Mouse (Mus musculus): ENCODE measurements around the gene Ehbp1l1.
"Not testable (repeated sequence)": the region's sequence is repeated elsewhere in the genome, so short reads cannot be mapped to it uniquely, and the experiment has no call there.

The Ehbp1l1 gene

DNA sequence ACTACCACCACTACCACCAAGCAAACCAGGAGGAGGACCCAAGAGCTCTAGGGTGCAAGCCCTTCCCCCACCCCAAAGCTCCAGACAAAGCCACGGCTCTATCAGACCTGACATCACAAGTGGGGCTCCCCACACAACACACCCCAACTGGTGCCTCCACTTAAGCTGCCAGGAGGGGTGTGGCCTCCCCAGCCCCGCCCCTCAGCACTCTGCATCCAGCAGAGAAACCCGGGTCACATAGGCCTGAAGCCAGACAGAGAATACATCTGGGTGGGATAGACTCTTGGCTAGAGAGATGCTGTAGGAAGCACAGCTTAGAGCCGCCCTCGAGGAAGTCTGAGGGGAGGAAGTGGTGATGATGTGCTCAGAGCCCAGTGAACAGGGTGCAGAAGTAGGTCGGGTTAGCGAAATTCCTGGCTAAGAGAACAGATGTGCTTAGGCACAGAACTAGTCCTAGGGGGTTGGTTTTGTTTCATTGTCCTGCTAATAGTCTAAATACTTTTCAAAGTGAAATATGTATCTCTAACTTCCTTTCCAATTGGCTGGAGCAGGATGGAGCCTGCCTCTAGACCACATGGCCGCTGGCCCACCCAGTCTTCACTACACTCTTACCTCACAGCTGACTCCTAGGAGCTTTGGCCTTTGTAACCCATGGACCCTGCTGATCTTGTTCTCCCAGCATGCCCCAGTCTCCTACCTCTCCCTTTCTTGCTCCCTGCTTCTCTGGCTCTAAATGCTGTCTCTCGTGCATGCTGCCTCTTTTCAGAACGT is 21.1 kb downstream of the Ehbp1l1 start:
- DNase-seq, result peak in 1 of 2 experiments; percentile 15

DNA sequence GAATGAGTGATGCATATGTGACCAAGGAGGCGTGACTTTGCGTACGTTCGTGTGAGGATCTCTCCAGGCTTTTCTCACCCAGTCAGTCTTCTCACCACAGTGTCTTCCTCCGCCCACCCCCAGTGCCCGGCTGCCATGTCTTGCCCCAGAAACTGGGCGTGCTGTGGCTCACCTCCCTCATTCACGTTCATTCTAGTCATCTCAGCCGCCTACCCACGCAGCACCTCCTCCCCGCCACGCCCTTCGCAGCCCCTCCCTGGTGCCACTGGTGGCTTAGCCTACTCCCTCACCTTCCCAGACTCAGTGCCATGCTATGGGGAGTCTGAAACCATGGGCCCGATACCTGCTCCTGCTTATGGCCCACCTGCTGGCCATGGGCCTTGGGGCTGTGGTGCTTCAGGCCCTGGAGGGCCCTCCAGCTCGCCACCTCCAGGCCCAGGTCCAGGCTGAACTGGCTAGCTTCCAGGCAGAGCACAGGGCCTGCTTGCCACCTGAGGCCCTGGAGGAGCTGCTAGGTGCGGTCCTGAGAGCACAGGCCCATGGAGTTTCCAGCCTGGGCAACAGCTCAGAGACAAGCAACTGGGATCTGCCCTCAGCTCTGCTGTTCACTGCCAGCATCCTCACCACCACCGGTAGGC is 21.8 kb downstream of the Ehbp1l1 start, which contains the start of gene Kcnk7:
Gene Kcnk7 (plus strand): TSS at position 205 of the 638 bp plus-strand sequence.
- DNase-seq, result no peak

DNA sequence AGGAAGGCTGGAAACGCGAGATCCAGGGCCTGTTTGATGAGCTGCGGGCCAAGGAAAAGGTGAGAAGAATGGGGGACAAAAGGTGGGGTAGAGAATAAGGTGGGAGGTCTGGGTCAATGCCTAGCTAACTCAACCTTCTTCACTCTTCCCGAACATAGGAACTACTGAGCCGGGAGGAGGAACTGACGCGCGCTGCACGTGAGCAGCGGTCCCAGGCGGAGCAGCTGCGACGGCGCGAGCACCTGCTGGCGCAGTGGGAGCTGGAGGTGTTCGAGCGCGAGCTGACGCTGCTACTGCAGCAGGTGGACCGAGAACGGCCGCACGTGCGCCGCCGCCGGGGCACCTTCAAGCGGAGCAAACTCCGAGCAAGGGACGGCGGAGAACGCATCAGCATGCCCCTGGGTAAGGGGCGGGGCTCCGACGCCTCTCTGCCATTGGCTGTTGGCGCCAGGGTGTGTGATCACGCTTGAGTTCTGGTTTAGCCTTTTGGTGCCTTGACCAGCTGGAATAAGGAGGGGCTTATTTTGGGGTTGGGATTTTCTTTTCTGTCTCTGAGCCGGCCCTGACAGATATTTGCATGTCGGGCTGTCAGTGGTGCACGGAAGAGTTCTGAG is 30.2 kb downstream of the Ehbp1l1 start:
- DNase-seq, result no peak

DNA sequence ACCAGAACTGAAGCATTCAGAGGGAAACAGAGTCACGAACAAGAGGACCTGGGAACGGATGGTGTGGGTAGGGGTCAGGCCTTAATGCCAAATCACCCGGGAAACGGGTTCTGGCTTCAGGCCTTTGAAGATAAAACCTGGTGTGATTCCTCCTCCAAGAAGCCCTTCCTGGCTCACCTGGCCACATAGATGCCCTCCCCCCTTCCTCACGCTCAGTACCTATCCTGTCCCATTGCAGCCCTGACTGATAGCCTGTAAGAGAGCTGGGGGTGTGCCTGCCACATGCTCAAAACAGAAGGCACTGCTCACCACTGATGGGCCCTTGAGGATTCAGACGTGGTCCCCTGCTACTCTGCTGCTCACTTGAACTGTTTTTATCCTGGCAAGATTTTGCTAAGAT is 32.3 kb downstream of the Ehbp1l1 start:
- DNase-seq, result no peak

DNA sequence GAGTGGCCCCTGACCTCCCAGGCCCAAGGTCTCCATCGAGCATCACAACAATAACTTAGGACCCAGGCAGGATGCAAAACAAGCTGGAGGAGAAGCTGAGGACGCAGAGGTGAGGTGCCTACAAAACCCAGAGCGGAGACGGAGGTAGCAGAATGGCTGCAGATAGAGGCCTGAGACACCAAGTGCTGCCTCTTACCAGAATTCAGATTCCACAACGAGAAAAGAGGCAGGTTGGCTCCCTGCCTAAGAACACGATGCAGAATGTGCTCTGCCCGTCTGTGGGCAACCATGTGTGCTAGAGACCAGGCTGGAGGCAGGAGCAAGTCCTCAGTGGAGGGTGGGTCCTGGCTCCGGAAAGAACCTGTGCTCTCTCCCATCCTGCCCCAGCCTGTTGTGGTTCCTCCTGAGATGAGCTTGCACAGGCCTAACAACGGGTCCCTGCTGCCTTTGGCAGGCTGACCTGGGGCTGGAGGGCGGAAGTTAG is 33.2 kb downstream of the Ehbp1l1 start:
- no peak for DNase-seq

DNA sequence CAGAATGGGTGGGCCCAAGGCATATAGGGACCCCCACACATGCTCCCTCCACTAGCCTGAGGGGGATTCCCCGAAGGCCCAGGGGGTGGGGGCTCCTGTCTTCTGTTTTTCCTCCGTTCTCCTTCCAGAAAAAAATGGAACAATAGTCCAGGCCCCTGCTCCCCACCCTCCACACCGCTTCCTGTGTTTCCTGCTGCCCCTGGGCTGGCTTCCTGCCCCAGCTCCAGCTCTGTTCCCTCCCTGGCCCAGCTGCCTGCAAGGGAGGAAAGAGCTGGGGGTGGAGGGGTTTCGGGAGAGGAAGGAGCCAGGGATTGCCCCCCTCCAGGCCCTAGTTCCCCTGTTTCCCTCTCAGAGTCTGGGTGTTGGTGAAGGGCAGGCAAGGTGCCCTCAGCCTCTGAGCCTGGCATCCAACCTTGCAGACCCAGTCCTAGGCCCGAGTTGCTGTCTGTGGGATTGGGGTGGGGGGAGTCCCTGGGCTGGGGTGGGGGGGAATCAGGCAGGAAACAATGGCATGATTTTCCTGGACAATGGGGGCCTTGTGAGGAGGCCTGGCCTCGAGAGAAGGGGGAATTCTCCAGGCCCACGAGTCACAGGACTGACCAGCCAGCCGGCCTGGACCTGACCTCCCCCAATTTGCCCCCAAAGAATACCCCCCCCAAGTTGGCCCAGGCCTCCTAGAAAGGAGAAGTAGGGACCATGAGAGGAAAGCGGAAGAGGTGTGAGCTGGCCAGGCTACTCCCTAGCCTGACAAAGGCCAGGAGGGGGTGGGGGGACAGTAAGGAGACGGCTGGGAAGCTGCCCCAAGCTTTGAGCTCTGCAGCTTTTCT is 33.8 kb downstream of the Ehbp1l1 start:
- DNase-seq, result no peak

DNA sequence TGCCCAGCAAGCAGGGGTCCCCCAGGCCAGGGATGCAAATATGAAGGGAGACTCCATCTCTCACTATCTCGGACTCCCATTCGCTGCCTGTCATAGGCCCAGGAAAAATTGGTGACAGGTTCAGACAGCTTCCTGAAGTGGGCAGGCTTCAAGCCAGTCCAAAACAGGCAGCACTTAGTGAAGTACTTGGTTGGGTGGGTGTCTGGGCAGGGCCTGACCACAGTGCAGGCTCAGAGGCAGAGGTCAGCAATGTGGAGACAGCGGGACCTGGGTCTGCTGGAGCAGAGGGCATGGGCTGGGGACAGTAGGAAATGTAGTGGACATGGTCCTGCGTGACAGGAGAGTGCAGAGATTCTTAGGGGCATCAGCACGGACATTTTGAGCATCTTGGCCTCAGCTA is 34.5 kb downstream of the Ehbp1l1 start:
- DNase-seq, result no peak

DNA sequence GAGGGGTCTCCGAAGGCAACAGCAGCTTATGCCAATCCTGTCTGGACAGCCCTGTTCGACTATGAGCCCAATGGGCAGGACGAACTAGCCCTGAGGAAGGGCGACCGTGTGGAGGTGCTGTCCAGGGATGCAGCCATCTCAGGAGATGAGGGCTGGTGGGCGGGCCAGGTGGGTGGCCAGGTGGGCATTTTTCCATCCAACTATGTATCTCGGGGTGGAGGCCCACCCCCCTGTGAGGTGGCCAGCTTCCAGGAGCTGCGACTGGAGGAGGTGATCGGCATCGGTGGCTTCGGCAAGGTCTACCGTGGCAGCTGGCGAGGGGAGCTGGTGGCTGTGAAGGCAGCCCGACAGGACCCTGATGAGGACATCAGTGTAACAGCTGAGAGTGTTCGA is 35.8 kb downstream of the Ehbp1l1 start:
- DNase-seq, result no peak

DNA sequence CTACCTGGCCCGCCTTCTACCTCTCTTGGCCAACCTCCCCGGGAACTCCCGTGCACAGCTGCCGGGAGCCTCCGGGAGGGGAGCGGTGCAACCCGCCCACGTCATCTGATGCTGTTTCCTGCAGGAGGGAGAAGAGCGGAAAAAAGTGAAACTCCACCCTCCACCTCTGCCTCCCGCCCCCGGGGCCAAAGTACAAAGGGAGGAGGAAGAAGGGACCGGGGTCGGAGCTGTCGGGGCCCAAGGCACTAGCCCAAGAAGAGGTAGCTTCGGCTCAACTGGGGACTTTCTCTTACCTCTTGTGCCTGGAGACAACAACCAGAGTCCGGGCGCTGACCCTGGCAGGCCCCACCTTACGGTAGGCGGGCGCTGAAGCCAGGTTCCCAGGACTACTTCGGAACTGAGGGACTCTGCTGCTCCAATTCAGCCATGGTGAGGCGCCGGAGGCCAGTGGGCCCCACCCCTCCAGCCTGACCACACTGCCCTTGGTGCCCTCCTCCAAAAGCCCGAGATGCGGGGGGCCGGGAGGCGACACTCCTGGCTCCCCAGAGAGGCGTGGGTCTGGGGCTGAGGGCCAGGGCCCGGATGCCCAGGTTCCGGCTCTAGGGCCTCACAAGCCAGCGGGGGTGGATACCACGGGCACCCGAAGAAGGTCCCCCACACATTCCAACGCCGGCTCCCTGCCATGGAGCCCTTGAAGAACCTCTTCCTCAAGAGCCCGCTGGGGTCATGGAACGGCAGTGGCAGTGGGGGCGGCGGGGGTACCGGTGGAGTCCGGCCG is 36.4 kb downstream of the Ehbp1l1 start:
- DNase-seq, result peak; percentile 73 to 76

DNA sequence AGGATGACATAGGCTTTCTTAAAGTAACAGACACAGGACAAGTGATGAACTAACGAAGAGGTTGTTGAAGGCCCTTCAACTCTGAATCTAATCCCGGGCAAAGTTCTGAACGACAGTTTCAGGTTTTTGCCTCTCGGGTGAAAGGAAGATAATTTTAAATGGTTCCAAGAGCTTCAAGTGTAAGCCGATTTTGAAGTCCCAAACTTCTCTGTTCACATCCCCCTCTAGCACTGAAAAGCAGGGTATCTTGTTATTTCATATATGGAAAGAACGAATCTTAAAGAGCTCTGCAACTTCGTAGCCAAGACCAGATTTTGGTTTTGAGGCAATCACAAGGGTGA is 37.1 kb downstream of the Ehbp1l1 start:
- DNase-seq, result no peak

DNA sequence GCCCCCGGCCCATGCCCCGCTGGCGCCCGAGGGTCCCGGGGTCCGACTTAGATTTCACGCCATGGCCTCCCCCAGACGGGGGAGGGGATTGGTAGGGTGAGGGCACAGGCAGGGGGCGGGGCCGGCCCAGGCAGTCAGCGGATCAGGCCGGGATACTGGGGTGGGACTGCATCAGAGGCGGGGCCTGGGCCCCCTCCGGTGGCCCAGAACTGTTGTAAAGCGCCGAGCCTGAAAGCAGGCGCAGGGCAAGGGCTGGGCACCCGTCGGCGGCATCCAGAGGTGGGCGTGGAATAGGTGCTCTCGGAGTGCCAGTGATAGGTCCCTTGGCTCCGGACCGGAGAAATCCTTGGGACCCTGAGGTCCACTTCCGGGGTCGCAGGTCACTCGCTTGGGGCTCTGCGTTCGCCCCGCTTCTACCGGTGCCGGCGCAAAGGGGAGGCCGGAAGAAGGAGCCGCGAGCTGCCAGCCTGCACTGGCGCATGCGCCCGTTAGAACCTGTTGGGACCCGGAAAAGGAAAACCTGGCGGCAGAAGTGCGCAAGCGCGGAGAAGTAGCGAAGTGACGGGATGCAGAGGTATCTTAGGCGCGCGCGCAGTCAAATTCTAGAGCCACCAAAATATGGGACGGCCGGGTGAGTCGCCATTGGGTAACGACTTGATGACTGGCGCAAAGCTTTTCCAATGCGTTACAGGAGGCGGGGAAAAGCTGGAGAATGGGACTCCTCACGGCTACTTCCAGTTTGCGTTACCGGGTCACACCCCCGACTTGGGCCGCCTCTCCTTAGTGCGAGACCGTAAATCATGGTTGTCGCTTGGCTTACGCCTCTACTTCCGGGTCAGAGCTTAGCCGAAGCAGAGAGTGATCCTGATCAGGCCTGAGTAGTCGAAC is 37.7 kb downstream of the Ehbp1l1 start, which contains the start of the genes Map3k11 and Pcnx3:
Gene Map3k11 (plus strand): TSS at position 543 of the 888 bp plus-strand sequence.
Gene Pcnx3 (minus strand): TSS at position 709 of the 888 bp plus-strand sequence.
- DNase-seq, result peak; percentile 90 to 91

DNA sequence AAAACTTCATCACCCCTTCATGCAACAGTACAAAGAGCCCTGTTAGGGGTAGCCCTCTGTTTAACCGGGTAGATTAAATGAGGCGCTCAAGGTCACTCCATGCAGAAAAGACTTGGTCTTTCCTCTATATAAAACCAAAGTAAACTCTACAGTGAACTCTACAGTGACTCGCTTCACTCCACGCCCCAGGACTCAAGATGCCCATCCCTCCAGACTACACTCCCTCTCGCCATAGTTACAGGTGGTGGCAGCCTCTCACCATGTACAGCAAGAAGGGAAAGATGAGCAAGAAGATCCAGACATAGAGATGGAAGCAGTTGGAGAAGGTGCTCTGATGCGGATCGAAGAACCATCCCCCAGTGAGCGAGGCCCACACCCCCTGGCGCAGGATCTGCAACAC is 38.4 kb downstream of the Ehbp1l1 start:
- peak in 1 of 2 experiments; percentile 8 for DNase-seq

DNA sequence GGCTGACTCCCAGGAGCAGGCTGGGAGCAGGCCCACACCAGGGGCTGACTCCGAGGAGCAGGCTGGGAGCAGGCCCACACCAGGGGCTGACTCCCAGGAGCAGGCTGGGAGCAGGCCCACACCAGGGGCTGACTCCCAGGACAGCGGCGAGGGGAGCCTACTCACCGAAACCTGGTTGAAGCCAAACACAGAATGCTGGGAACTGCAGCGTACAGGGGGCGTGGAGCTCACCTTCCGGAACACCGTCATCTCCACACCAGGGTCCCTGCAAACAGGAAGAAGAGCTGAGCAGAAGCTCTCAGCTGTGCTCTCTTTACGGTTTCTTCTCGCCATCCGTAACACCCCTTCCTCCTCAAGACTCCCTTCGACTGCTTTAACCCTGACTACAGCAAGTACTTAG is 39.2 kb downstream of the Ehbp1l1 start:
- DNase-seq, result not testable (repeated sequence)

DNA sequence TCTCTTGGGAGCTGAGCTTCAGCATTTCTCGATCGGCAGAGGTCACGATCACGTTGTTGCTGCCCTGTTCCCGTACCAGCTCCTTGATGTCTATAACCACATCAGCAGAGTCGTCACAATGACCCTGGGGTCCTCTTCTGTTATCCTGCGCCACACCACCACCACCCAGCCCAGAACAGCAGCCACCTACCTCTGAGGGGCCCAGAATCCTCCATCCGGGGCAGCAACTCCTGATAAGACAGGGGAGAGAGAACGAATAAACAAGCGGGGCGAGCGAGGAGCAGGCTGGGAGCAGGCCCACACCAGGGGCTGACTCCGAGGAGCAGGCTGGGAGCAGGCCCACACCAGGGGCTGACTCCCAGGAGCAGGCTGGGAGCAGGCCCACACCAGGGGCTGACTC is 39.7 kb downstream of the Ehbp1l1 start:
- DNase-seq, result no peak

DNA sequence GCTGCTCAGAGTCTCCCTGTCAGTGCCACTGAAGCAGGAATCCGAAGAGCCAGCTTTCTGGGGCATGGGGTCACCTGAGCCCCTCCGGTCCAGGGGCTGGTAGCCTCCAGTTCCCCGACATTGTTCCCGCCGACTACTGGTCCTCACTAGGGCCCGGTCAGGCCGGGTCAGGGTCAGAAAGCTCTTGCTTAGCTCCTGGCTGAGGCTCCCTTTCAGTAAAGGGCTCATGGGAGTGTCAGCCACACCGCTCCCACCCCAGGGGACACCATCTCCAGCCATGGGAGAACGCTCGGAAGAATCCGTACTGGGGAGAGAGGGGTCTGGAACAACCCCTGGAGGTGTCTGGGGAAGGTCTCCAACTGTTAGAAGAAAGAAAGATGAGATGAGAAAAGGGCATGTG is 40.3 kb downstream of the Ehbp1l1 start:
- DNase-seq, result no peak

DNA sequence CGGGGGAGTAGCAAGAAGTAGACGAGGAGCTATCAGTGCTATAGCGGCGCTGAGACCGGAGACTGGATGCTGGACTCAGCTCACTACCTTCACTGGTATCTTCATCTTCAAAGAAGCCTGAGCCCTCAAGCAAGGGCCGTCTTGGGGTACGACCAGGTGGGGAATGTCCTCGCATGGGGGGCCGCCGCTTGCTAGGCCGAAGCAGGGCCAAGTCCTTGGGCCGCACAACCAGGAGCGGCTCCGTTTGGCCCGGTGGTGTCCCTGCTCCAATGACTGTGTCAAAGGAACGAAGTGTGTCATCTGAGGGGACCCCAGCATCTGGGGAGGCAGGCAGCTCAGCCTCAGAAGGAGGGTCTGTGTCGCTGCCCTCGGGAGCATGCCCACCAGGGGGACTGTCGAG is 40.7 kb downstream of the Ehbp1l1 start:
- no peak for DNase-seq

DNA sequence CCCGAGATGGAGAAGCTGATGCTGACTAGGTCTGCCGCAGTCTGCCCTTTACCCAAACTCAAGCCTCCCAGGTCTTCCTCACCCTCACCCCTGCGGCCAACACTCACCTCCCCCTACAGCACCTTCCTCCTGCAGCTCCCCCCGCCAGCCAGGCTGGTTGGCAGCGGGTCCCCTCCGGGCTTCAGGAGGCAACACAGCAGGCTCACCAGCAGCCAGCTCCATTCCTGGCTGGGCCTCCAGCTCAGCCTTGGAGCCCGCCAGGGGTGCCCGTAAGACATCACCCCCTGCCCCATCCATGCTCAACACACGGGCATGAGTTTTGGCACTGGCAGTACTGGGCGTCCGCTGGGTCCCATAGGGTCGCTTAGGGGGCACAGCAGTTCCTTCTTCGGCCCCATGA is 41.1 kb downstream of the Ehbp1l1 start:
- no peak for DNase-seq

DNA sequence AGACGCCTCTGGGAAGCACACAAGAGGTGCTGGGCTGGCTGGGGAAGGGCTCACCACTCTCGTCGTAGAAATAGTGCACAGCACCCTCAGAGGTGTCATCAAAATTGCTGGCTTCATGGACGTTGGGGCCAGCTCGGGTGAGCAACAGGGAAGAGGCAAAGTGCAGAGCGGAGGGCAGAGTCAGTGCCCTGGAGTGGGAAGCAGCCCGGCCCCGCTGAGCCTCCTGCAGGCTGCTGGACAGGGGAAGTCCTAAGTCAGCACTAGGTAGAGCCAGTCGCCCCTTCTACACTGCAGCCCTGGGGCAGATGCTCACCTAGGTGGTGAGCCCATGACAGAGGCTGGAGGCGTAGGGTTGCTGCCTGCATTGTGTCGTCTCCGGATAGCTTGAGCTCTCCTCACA is 41.9 kb downstream of the Ehbp1l1 start:
- DNase-seq, result no peak

DNA sequence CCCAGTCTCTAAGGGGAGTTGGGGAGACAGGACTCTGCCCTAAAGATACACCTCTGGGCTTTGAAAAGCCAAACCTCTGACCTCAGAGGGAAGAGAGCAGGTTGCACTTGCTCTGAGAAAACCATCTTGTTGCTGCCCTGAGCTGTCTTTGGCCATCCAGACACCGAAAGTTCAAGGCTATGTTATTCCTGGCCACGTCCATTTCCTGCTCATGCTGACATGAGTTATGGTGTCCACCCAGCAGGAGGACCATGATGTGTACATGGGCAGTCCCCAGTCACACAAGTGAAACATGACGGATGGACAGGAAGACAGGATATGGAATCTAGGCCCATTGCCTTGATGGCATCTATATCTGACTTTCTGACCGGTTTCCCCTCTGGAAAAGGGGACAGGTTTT is 45.7 kb downstream of the Ehbp1l1 start:
- no peak for DNase-seq

DNA sequence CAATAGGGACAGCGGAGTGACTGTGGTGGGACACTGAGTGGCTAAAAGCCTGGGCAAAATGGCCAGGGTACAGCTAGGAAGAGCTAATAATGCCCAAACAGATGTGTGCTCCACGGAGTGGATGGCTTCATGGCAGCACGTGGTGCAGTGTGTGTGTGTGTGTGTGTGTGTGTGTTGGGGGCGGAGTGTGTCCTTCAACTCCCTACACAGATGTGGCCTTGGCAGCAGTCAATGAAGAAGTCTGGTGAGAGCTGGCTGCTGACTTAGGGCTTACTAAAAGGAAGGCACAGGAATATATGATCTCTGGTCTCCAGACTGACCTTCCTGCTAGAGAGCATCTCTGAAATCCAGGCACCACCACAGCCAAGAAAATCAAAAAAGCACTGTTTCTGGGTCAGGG is 57.7 kb downstream of the Ehbp1l1 start:
- DNase-seq, result no peak

DNA sequence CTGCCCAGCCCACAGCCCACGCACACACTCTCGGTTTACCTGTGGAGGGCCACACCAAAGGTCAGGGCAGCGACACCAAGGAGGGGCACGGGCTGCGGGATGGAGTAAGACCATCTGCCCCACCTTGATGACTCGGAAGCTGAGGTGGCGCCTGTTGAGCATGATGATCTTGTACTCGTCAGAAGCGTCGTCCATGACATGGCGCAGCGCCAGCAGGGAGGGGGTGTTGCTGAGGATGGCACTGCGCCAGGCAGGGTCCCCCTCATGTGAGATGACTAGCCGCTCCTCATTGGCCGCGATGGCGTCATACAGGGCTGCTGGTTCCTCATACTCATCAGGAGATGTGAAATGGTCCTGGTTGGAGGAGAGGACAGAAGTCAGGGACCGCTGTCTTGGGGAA is 59.7 kb downstream of the Ehbp1l1 start:
- DNase-seq, result no peak
